Mouse (Mus musculus): ENCODE results near the gene Fanca. TPM values are rescaled to one million over a fixed set of nuclear protein-coding genes. Genes with fewer than 3 reads are reported as not detected.

The Fanca gene
- 10 to 100 TPM in 1 of 2 experiments, 1 to 10 TPM in 1; 9.7 to 15.2 TPM for polyA plus RNA-seq (2017; shearing (Covaris generic))

GRCm38 (mm10) chr8:123318467-123318911 lies at the start of gene Fanca:
Gene Fanca, minus strand, starts transcription at chr8:123318576.

DNA sequence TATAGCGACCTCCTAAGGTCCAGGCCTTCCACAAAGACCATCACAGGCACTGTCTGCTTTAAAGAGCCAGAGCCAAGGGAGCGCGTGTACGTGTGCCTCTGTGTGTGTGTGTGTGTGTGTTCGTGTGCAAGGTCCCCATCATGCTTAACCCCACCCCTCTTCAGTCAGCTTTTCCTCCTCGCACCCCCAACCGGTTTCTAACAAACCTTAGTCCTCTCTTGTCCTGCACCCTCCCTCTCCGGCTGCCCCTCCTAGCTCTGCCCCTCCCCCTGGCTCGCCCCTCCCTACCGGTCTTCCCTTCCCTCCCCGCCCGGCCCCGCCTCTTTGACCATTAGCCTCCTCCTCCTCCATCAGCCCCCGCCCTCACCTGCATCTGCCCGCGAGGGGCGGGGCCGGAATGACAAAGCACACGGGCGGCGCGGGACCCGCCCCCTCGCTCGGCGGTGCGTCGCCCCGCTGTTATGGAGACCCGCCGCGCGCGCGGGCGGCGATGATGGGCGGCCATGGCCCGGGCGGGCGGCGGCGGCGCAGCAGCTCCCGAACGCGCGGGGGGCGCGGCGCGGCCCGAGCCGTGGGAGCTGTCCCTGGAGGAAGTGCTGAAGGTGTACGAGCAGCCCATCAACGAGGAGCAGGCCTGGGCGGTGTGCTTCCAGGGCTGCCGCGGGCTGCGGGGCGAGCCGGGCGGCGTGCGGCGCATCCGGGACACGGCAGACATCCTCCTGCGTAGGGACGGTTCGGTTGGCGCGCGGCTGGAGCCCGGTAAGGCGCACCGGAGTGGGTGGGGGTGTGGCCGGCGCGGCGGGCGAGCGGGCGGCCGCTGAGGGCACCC lies 14.1 kb upstream of the Fanca start, which contains the start of gene Spire2:
TSS of gene Spire2 (plus strand) at position 452 of the 829 bp plus-strand sequence.

GRCm38 (mm10) chr8:123254099-123254885 lies 64.1 kb downstream of the Fanca start, which contains the start of the genes Zfp276 and Vps9d1:
Gene Zfp276, plus strand, starts transcription at chr8:123254195.
Gene Vps9d1, minus strand, starts transcription at chr8:123254348.

GRCm38 (mm10) chr8:123235520-123236497 lies 82.6 kb downstream of the Fanca start, which contains the start of gene Spata2l:
Gene Spata2l, minus strand, starts transcription at chr8:123236233.

GRCm38 (mm10) chr8:123224278-123225266 lies 93.8 kb downstream of the Fanca start, which contains the start of gene Cdk10:
Gene Cdk10, plus strand, starts transcription at chr8:123224842.

Other genes starting within 250 kb of the Fanca start
- gene Rpl13, start 216.2 kb downstream of the Fanca start, polyA plus RNA-seq (2017; shearing (Covaris generic)) = 1,000 to 10,000 TPM in 1 of 2 experiments, 100 to 1,000 TPM in 1; 680 to 1,054 TPM
- gene Cpne7, start 201.2 kb downstream of the Fanca start, polyA plus RNA-seq (2017; shearing (Covaris generic)) = 1 to 10 TPM in 1 of 2 experiments, under 1 TPM in 1; 0.82 to 2.5 TPM
- gene Sult5a1, start 160.3 kb downstream of the Fanca start, polyA plus RNA-seq (2017; shearing (Covaris generic)) = 1 to 10 TPM in 1 of 2 experiments, not detected in 1; 1.7 TPM
- gene Dpep1, start 132.3 kb downstream of the Fanca start, polyA plus RNA-seq (2017; shearing (Covaris generic)) = under 1 TPM in 1 of 2 experiments, not detected in 1; 0.07 TPM
- 100 to 1,000 TPM; 163 to 192 TPM for gene Chmp1a, start 105.8 kb downstream of the Fanca start, polyA plus RNA-seq (2017; shearing (Covaris generic))
- gene Spata33, start 105.7 kb downstream of the Fanca start, polyA plus RNA-seq (2017; shearing (Covaris generic)) = under 1 TPM in 1 of 2 experiments, not detected in 1; 0.69 TPM
- gene Cdk10, start 93.7 kb downstream of the Fanca start, polyA plus RNA-seq (2017; shearing (Covaris generic)) = 10 to 100 TPM; 18.6 to 20.0 TPM
- gene Spata2l, start 82.3 kb downstream of the Fanca start, polyA plus RNA-seq (2017; shearing (Covaris generic)) = 10 to 100 TPM; 14.7 to 17.1 TPM
- gene Zfp276, start 64.4 kb downstream of the Fanca start, polyA plus RNA-seq (2017; shearing (Covaris generic)) = 10 to 100 TPM; 25.1 to 28.7 TPM
- gene Vps9d1, start 64.2 kb downstream of the Fanca start, polyA plus RNA-seq (2017; shearing (Covaris generic)) = 10 to 100 TPM; 20.4 to 28.6 TPM
- gene Spire2, start 14.1 kb upstream of the Fanca start, polyA plus RNA-seq (2017; shearing (Covaris generic)) = under 1 TPM in 1 of 2 experiments, not detected in 1; 0.18 TPM
- 100 to 1,000 TPM; 241 to 246 TPM for gene Tcf25, start 55.2 kb upstream of the Fanca start, polyA plus RNA-seq (2017; shearing (Covaris generic))
- under 1 TPM; 0.13 to 0.18 TPM for gene Mc1r, start 88.5 kb upstream of the Fanca start, polyA plus RNA-seq (2017; shearing (Covaris generic))
- under 1 TPM in 1 of 2 experiments, not detected in 1; 0.58 TPM for gene Tubb3, start 92.8 kb upstream of the Fanca start, polyA plus RNA-seq (2017; shearing (Covaris generic))
- gene Def8, start 105.0 kb upstream of the Fanca start, polyA plus RNA-seq (2017; shearing (Covaris generic)) = 10 to 100 TPM in 1 of 2 experiments, 1 to 10 TPM in 1; 8.8 to 13.3 TPM
- gene Afg3l1, start 159.3 kb upstream of the Fanca start, polyA plus RNA-seq (2017; shearing (Covaris generic)) = 10 to 100 TPM; 67.8 to 68.6 TPM
- under 1 TPM; 0.31 to 0.86 TPM for gene Dbndd1, start 196.9 kb upstream of the Fanca start, polyA plus RNA-seq (2017; shearing (Covaris generic))
- 1 to 10 TPM; 7.7 to 9.6 TPM for gene Gas8, start 200.3 kb upstream of the Fanca start, polyA plus RNA-seq (2017; shearing (Covaris generic))

All from activated CD4-positive, CD25-positive, alpha-beta regulatory T cell (primary cell).